Mouse (Mus musculus) lung, embryonic 14.5 days (tissue): ENCODE measurements around the gene Phf5a. TPM values are rescaled to one million over a fixed set of nuclear protein-coding genes. Genes with fewer than 3 reads are reported as not detected.

Experiments
- ATAC-seq: fragments of 200-750 bp; cut with Nextera tagmentation; 2 replicates; pipeline ENCODE4 v1.8.0; 2017; ENCODE audit warnings: mild to moderate bottlenecking, moderate TSS enrichment, moderate library complexity; ENCODE audit not compliant: insufficient read depth
- DNase-seq: peaks from one replicate; pipeline ENCODE4 v3.0.0-alpha.2; 2015
- H3K27ac ChIP-seq: fragments of 300-500 bp; sonication (generic); 2 replicates; pipeline ENCODE4 v1.5.1; 2014; ENCODE audit warnings: low read depth, mild to moderate bottlenecking, moderate library complexity
- H3K27me3 ChIP-seq: fragments of 300-500 bp; sonication (generic); 2 replicates; pipeline ENCODE4 v1.6.1; 2014; ENCODE audit warnings: low read length, control low read depth; ENCODE audit not compliant: insufficient read depth
- H3K36me3 ChIP-seq: fragments of 300-500 bp; sonication (generic); 2 replicates; pipeline ENCODE4 v1.6.1; 2014; ENCODE audit warnings: control low read depth; ENCODE audit not compliant: insufficient read depth
- H3K4me1 ChIP-seq: fragments of 300-500 bp; sonication (generic); 2 replicates; pipeline ENCODE4 v1.6.1; 2014; ENCODE audit warnings: antibody characterized with exemption, control low read depth; ENCODE audit not compliant: insufficient read depth
- H3K4me2 ChIP-seq: fragments of 300-500 bp; sonication (generic); 2 replicates; pipeline ENCODE4 v1.6.1; 2014; ENCODE audit warnings: mild to moderate bottlenecking
- H3K4me3 ChIP-seq: fragments of 300-500 bp; sonication (generic); 2 replicates; pipeline ENCODE4 v1.5.1; 2014; ENCODE audit warnings: low read depth, low read length
- H3K9ac ChIP-seq: fragments of 300-500 bp; sonication (generic); 2 replicates; pipeline ENCODE4 v1.6.1; 2014
- H3K9me3 ChIP-seq: fragments of 300-500 bp; sonication (generic); 2 replicates; pipeline ENCODE4 v1.6.1; 2016; ENCODE audit warnings: low read depth, low read length, control low read depth
- CTCF ChIP-seq: IDR thresholded peaks from 2 replicates; pipeline ENCODE4 v1.5.1; 2016; ENCODE audit warnings: antibody characterized with exemption, low read depth
- WGBS: fragments of 180-500 bp; shearing (Covaris S2); extraction: QIAGEN DNeasy Blood & Tissue Kit; methylation state at CpG from one replicate; pipeline ENCODE4 v1.1.7; 2014; 5-methylcytosine and 5-hydroxymethylcytosine counted together
- polyA plus RNA-seq: library from polyadenylated mRNA; unstranded; fragments of >200 nt; fragmentation: Nextera tagmentation; extraction: Ambion mirVana; gene quantifications from 2 replicates; pipeline ENCODE4 v1.2.1, GENCODE M21; 2014

The Phf5a gene
- polyA plus RNA-seq, 1 experiment from 2014 or later: 220 TPM

DNA sequence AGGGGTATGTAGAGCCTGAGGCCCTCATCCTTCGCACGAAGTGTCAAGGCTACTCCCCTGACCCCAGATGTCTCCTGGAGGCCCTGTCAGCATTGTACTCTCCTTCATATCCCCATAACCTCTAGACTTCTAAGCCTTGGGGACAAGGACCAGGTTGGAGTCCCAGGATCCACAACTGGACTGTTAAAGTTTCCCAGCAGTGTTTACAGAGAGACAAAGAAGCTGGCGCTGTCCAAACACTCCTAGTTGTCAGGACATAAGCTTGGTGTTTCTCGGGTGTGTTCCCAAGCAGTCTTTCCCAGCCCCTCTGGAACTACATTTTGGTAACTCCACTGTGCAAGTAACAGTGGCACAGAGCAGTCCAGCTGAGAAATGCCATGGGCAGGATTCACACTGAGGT is 38.2 kb downstream of the Phf5a start:
- no peak for TF ChIP-seq CTCF
- WGBS: 55% methylated on average over 4 of the region's 4 CpGs
- H3K9ac ChIP-seq: no peak overlapping the region
- H3K27ac ChIP-seq: no peak overlapping the region
- H3K27me3 ChIP-seq: no peaks in the 10 kb centered on the region
- H3K36me3 ChIP-seq: peaks cover 3% of the 10 kb centered on the region; the same call in 1 of the 2 replicates
- ATAC-seq: no peak
- no peak overlapping the region for H3K4me2 ChIP-seq
- no peaks in the 10 kb centered on the region for H3K4me1 ChIP-seq
- DNase-seq: no peak
- H3K4me3 ChIP-seq: no peak overlapping the region
- no peaks in the 10 kb centered on the region for H3K9me3 ChIP-seq

GRCm38 (mm10) chr15:81832219-81832618 is 39.5 kb downstream of the Phf5a start:
- Histone ChIP-seq H3K27me3 (no peaks in the 10 kb centered on the region), H3K4me1 (no peaks in the 10 kb centered on the region), H3K27ac (no peak overlapping the region), H3K9ac (no peak overlapping the region), H3K36me3 (peaks cover 11% of the 10 kb centered on the region; the same call in 1 of the 2 replicates), H3K4me3 (no peak overlapping the region), H3K4me2 (no peak overlapping the region), H3K9me3 (no peaks in the 10 kb centered on the region)
- WGBS: 64% methylated on average over 3 of the region's 3 CpGs
- ATAC-seq: no peak
- DNase-seq: no peak
- TF ChIP-seq CTCF: no peak

GRCm38 (mm10) chr15:81831136-81831825 is 40.4 kb downstream of the Phf5a start:
- DNase-seq (peak; percentile 97), ATAC-seq (peak; percentile 91)
- no peak overlapping the region for H3K4me3 ChIP-seq
- peak overlapping the region; percentile 29; the same call in 1 of the 2 replicates for H3K4me2 ChIP-seq
- peak; percentile 99 for TF ChIP-seq CTCF
- no peak overlapping the region for H3K27ac ChIP-seq
- H3K4me1 ChIP-seq: no peaks in the 10 kb centered on the region
- no peak overlapping the region; the same call in 1 of the 2 replicates for H3K9ac ChIP-seq
- H3K36me3 ChIP-seq: peaks cover 17% of the 10 kb centered on the region
- no peaks in the 10 kb centered on the region for H3K9me3 ChIP-seq
- no peaks in the 10 kb centered on the region for H3K27me3 ChIP-seq
- WGBS: 13% methylated on average over 24 of the region's 24 CpGs

DNA sequence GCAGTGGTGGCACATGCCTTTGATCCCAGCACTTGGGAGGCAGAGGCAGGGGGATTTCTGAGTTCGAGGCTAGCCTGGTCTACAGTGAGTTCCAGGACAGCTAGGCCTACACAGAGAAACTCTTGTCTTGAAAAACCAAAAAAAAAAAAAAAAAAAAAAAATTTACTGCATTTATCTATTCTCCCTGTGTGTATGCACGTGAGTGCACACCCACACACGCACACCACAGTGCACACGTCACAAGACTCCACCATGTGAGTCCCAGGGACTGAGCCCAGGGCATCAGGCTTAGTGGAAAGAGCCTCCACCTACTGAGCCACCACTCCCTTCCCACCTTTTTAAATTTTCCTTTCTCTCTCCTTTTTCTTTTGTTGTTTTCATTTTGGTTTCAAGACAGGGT is 41.2 kb downstream of the Phf5a start:
- no peak for DNase-seq
- H3K4me1 ChIP-seq: no peaks in the 10 kb centered on the region
- TF ChIP-seq CTCF: no peak
- ATAC-seq: no peak
- no peak overlapping the region for H3K4me2 ChIP-seq
- H3K9ac ChIP-seq: no peak overlapping the region
- H3K9me3 ChIP-seq: no peaks in the 10 kb centered on the region
- no peak overlapping the region for H3K4me3 ChIP-seq
- no peaks in the 10 kb centered on the region for H3K27me3 ChIP-seq
- H3K36me3 ChIP-seq: peaks cover 23% of the 10 kb centered on the region
- H3K27ac ChIP-seq: no peak overlapping the region
- 88% methylated on average over 4 of the region's 4 CpGs for WGBS

DNA sequence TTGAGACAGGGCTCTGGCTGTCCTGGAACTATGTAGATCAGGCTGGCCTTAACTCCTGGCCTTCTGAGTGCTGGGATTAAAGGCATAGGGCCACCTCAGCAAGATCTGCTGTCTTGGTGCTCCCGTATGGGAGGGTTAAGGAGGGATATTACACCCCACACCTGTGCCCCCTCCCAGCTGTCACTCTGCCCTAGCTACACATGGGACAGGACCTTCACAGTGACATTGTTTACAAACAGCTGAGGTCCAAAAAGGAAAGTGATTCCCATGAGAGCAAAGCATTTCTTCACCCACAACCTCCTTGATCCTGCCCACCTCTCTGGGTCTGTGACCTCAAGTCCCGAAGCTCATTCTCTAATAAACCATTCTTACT is 42.5 kb downstream of the Phf5a start:
- TF ChIP-seq CTCF: no peak
- no peak overlapping the region for H3K4me2 ChIP-seq
- ATAC-seq: no peak
- no peak overlapping the region for H3K9ac ChIP-seq
- 50% methylated on average over 2 of the region's 2 CpGs for WGBS
- H3K9me3 ChIP-seq: no peaks in the 10 kb centered on the region
- H3K4me3 ChIP-seq: no peak overlapping the region
- H3K27me3 ChIP-seq: no peaks in the 10 kb centered on the region
- no peak for DNase-seq
- H3K27ac ChIP-seq: no peak overlapping the region
- H3K36me3 ChIP-seq: peaks cover 36% of the 10 kb centered on the region
- H3K4me1 ChIP-seq: no peaks in the 10 kb centered on the region

DNA sequence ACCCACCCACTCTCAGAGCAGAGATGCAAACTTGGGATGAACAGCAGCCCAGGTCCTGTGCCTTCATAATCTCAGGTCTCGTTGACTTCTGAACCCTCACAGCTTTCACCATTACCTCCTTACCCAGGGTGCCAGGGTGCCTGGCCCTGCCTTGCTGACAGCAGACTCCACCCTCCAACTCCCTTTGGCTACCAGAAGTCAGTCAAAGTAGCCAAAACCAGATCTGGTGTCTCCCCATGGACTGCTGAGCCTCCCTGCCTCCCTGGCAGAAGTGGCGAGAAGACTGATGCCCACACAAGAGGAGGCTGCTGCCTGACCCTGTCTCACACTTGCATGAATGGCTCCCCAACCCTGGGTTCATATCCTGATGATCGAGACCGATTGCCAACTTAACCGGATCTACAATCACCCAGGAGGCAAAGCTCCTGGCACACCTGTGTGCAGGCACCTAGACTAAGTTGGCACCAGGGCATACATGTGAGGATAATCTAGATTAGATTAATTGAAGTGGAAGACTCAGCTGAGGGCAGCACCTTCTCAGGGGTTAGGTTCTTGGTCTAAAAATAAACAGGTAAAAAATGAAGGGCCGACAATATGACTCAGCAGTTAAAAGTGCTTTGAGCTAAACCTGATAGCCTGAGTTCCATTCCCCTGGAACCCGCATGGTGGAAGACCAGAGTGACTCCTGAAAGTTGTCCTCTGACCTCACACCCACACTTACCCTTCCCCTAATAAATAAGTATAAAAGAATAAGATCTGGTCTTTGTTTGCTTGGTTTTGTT is 43.1 kb downstream of the Phf5a start:
- H3K4me2 ChIP-seq: no peak overlapping the region
- WGBS: 81% methylated on average over 7 of the region's 7 CpGs
- no peak overlapping the region for H3K27ac ChIP-seq
- no peaks in the 10 kb centered on the region for H3K4me1 ChIP-seq
- H3K36me3 ChIP-seq: peaks cover 42% of the 10 kb centered on the region
- H3K9me3 ChIP-seq: no peaks in the 10 kb centered on the region
- H3K9ac ChIP-seq: no peak overlapping the region
- no peaks in the 10 kb centered on the region for H3K27me3 ChIP-seq
- H3K4me3 ChIP-seq: no peak overlapping the region
- no peak for TF ChIP-seq CTCF
- no peak for ATAC-seq
- DNase-seq: no peak

GRCm38 (mm10) chr15:81824832-81825231 is 46.9 kb downstream of the Phf5a start:
- no peak for TF ChIP-seq CTCF
- Histone ChIP-seq H3K4me2 (no peak overlapping the region), H3K36me3 (peaks cover 70% of the 10 kb centered on the region), H3K27me3 (no peaks in the 10 kb centered on the region), H3K4me3 (no peak overlapping the region), H3K9me3 (no peaks in the 10 kb centered on the region), H3K9ac (no peak overlapping the region), H3K27ac (no peak overlapping the region), H3K4me1 (no peaks in the 10 kb centered on the region)
- DNase-seq: no peak
- WGBS: 70% methylated on average over 3 of the region's 3 CpGs
- no peak for ATAC-seq
